Mouse (Mus musculus) kidney, embryonic 15.5 days (tissue): ENCODE measurements around the gene Arel1. TPM values are rescaled to one million over a fixed set of nuclear protein-coding genes. Genes with fewer than 3 reads are reported as not detected.

Source experiments
- ATAC-seq: fragments of 200-750 bp; cut with Nextera tagmentation; replicated peaks from 2 replicates; pipeline ENCODE4 v1.8.0; 2017; ENCODE audit warnings: moderate TSS enrichment; ENCODE audit not compliant: low FRiP score
- H3K27ac ChIP-seq: fragments of 300-500 bp; sonication (generic); 2 replicates; pipeline ENCODE4 v1.5.1; 2015; ENCODE audit warnings: mild to moderate bottlenecking, inconsistent platforms
- H3K27me3 ChIP-seq: fragments of 300-500 bp; sonication (generic); 2 replicates; pipeline ENCODE4 v1.6.1; 2015; ENCODE audit warnings: inconsistent platforms
- H3K36me3 ChIP-seq: fragments of 300-500 bp; sonication (generic); 2 replicates; pipeline ENCODE4 v1.6.1; 2015; ENCODE audit warnings: inconsistent platforms
- H3K4me1 ChIP-seq: fragments of 300-500 bp; sonication (generic); 2 replicates; pipeline ENCODE4 v1.6.1; 2015; ENCODE audit warnings: inconsistent platforms
- H3K4me2 ChIP-seq: fragments of 300-500 bp; sonication (generic); 2 replicates; pipeline ENCODE4 v1.6.1; 2015; ENCODE audit warnings: moderate library complexity, mild to moderate bottlenecking, inconsistent platforms
- H3K4me3 ChIP-seq: fragments of 300-500 bp; sonication (generic); replicated peaks from 2 replicates; pipeline ENCODE4 v1.5.1; 2015; ENCODE audit warnings: mild to moderate bottlenecking, inconsistent platforms
- H3K9ac ChIP-seq: fragments of 300-500 bp; sonication (generic); 2 replicates; pipeline ENCODE4 v1.6.1; 2015; ENCODE audit warnings: mild to moderate bottlenecking, inconsistent platforms
- H3K9me3 ChIP-seq: fragments of 300-500 bp; sonication (generic); replicated peaks from 2 replicates; pipeline ENCODE4 v1.6.1; 2016; ENCODE audit warnings: inconsistent platforms
- WGBS: fragments of 180-500 bp; shearing (Covaris S2); methylation state at CpG from one replicate; pipeline ENCODE4 v1.1.7; 2015; ENCODE audit warnings: mixed read lengths; 5-methylcytosine and 5-hydroxymethylcytosine counted together
- polyA plus RNA-seq: library from polyadenylated mRNA; unstranded; fragments of >200 nt; fragmentation: Nextera tagmentation; extraction: Ambion mirVana; gene quantifications from 2 replicates; pipeline ENCODE4 v1.2.1, GENCODE M21; 2015

The Arel1 gene
- polyA plus RNA-seq, 1 experiment from 2014 or later, result 13.7 TPM

GRCm38 (mm10) chr12:84979264-84979862, 8.7 kb upstream of the Arel1 start:
- Histone ChIP-seq H3K9me3 (no peaks in the 10 kb centered on the region), H3K36me3 (peaks cover 94% of the 10 kb centered on the region), H3K9ac (no peak overlapping the region), H3K27me3 (no peaks in the 10 kb centered on the region), H3K4me1 (no peaks in the 10 kb centered on the region), H3K4me2 (no peak overlapping the region), H3K4me3 (no peak overlapping the region), H3K27ac (no peak overlapping the region)
- ATAC-seq, result no peak
- WGBS, result 75% methylated on average over 2 of the region's 2 CpGs

- WGBS, result 24% methylated on average over 15 of the region's 15 CpGs
- no peaks in the 10 kb centered on the region for H3K27me3 ChIP-seq
- H3K4me1 ChIP-seq, result peaks cover 16% of the 10 kb centered on the region
- H3K36me3 ChIP-seq, result peaks cover 22% of the 10 kb centered on the region
- H3K4me3 ChIP-seq, result peak overlapping the region; percentile 97
- ATAC-seq, result no peak
- no peak overlapping the region for H3K27ac ChIP-seq
- peak overlapping the region; percentile 82 for H3K9ac ChIP-seq
- no peaks in the 10 kb centered on the region for H3K9me3 ChIP-seq
- peak overlapping the region; percentile 91 for H3K4me2 ChIP-seq
Measured at GRCm38 (mm10) chr12:84969656-84970427, 858 bp downstream of the Arel1 start.

DNA sequence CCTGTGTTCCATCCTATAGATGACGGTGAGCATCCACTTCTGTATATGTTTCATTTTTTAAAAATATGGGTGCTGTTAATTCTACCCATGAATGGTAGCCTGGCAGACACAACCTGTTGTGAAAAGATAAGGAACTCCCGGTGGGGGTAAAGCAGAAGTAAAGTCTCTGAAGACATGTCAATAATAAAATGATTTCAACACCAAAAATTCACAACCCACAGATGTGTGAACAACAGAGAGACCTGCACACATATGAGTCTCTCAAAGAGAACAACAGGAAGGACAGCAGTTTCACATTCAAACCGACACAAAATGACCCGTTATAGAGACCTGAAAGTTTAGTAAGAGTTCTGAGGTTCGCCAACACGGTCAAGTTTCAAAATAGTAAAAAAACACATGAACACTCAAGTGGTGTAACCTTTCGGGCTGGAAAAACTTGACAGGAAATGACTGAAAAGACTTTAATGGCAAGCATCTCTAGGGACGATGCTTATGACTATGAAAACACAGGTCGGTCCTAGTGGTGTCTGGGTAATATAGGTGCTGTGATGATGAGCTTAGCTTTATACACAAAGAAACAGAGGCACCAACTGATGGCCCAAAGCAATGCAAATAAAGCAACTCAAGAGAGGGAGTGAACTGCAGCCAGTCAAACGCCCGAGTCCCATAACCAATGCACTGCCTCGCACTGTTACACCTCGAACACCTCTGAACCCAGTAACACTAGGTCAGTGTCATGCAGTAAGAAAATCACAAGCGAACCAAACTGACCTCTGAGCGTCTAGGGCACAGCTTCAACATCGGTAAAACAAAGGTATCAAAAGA, 1.7 kb downstream of the Arel1 start:
- Histone ChIP-seq H3K27ac (no peak overlapping the region), H3K9ac (peak overlapping the region; percentile 82; the same call in 1 of the 2 replicates), H3K27me3 (no peaks in the 10 kb centered on the region), H3K36me3 (peaks cover 15% of the 10 kb centered on the region), H3K4me3 (peak overlapping the region; percentile 97), H3K4me1 (peaks cover 16% of the 10 kb centered on the region), H3K9me3 (no peaks in the 10 kb centered on the region), H3K4me2 (peak overlapping the region; percentile 91)
- WGBS, result 77% methylated on average over 16 of the region's 16 CpGs
- no peak for ATAC-seq

GRCm38 (mm10) chr12:84962606-84963005, 8.1 kb downstream of the Arel1 start:
- no peaks in the 10 kb centered on the region for H3K27me3 ChIP-seq
- no peak overlapping the region for H3K4me2 ChIP-seq
- ATAC-seq, result peak; percentile 67; the same call in 1 of the 2 replicates
- H3K9me3 ChIP-seq, result no peaks in the 10 kb centered on the region
- no peak overlapping the region for H3K4me3 ChIP-seq
- peaks cover 15% of the 10 kb centered on the region for H3K36me3 ChIP-seq
- WGBS, result 86% methylated on average over 7 of the region's 7 CpGs
- H3K27ac ChIP-seq, result no peak overlapping the region
- 0 out of 2 replicates have a peak, but pooled peaks cover 4% of the 10 kb centered on the region for H3K4me1 ChIP-seq
- no peak overlapping the region for H3K9ac ChIP-seq

GRCm38 (mm10) chr12:84958794-84959356, 11.8 kb downstream of the Arel1 start:
- no peak overlapping the region for H3K9ac ChIP-seq
- H3K9me3 ChIP-seq, result no peaks in the 10 kb centered on the region
- WGBS, result 73% methylated on average over 1 of the region's 1 CpGs
- no peak overlapping the region for H3K27ac ChIP-seq
- peaks cover 22% of the 10 kb centered on the region for H3K36me3 ChIP-seq
- no peak for ATAC-seq
- no peak overlapping the region for H3K4me2 ChIP-seq
- H3K27me3 ChIP-seq, result no peaks in the 10 kb centered on the region
- H3K4me3 ChIP-seq, result no peak overlapping the region
- 0 out of 2 replicates have a peak, but pooled peaks cover 4% of the 10 kb centered on the region for H3K4me1 ChIP-seq

DNA sequence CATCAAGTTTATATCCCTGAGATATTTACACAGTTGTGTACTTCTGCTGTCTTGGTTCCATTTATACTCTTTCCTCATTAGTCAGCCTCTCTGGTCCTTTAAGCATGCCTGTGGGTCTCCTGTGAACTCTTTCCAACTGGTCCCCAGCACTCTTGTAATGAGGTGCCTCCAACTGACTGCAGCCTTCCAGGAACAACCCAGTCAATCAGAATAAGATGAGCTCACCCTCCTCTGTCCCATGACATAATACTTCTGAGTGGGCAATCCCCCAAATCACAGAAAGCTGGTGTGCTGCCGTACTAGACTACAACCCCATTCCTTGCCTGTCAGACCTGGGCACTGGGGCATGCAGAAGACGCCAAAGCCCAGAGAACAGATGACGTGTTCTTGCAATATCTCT, 14.4 kb downstream of the Arel1 start:
- no peak overlapping the region for H3K27ac ChIP-seq
- ATAC-seq, result no peak
- 95% methylated on average over 3 of the region's 3 CpGs for WGBS

GRCm38 (mm10) chr12:84952351-84952750, 18.3 kb downstream of the Arel1 start:
- H3K27me3 ChIP-seq, result no peaks in the 10 kb centered on the region
- no peak overlapping the region for H3K9ac ChIP-seq
- 76% methylated on average over 1 of the region's 1 CpGs for WGBS
- H3K4me2 ChIP-seq, result no peak overlapping the region
- H3K9me3 ChIP-seq, result no peaks in the 10 kb centered on the region
- ATAC-seq, result no peak
- no peaks in the 10 kb centered on the region for H3K4me1 ChIP-seq
- H3K27ac ChIP-seq, result no peak overlapping the region
- H3K4me3 ChIP-seq, result no peak overlapping the region
- peaks cover 37% of the 10 kb centered on the region for H3K36me3 ChIP-seq

More for the DNA sequence above, 14.4 kb downstream of the Arel1 start:
- no peaks in the 10 kb centered on the region for H3K9me3 ChIP-seq
- no peak overlapping the region for H3K4me2 ChIP-seq
- H3K4me1 ChIP-seq, result 0 out of 2 replicates have a peak, but pooled peaks cover 4% of the 10 kb centered on the region
- H3K27me3 ChIP-seq, result no peaks in the 10 kb centered on the region
- no peak overlapping the region for H3K4me3 ChIP-seq
- H3K9ac ChIP-seq, result no peak overlapping the region
- peaks cover 17% of the 10 kb centered on the region for H3K36me3 ChIP-seq

DNA sequence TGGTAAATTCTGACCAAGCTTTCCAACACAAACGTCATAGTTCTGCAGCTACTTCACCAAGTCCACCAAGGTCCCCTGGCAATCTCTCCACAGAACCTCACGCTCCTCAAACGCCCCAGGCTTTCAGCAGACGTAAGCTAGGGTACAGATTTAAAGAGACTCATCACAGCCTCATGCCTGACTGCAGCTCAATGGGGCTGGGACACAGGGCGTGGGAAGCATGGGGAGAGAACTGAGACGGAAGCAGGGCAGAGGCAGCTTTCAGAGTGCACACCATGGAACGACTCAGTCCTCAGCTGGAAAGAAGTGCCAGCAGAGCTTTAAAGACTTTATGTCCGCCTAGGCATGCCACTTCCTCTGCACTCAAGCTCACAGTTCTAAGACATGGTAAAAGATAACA, 19.2 kb downstream of the Arel1 start:
- no peaks in the 10 kb centered on the region for H3K9me3 ChIP-seq
- H3K4me3 ChIP-seq, result no peak overlapping the region
- no peak overlapping the region for H3K4me2 ChIP-seq
- no peaks in the 10 kb centered on the region for H3K27me3 ChIP-seq
- no peaks in the 10 kb centered on the region for H3K4me1 ChIP-seq
- ATAC-seq, result no peak
- no peak overlapping the region for H3K27ac ChIP-seq
- no peak overlapping the region for H3K9ac ChIP-seq
- 72% methylated on average over 8 of the region's 8 CpGs for WGBS
- H3K36me3 ChIP-seq, result peaks cover 43% of the 10 kb centered on the region

- Histone ChIP-seq H3K4me3 (no peak overlapping the region), H3K36me3 (peaks cover 42% of the 10 kb centered on the region), H3K27me3 (no peaks in the 10 kb centered on the region), H3K9me3 (no peaks in the 10 kb centered on the region), H3K9ac (no peak overlapping the region), H3K4me1 (no peaks in the 10 kb centered on the region), H3K4me2 (no peak overlapping the region), H3K27ac (no peak overlapping the region)
- WGBS, result 86% methylated on average over 6 of the region's 6 CpGs
- no peak for ATAC-seq
Measured at GRCm38 (mm10) chr12:84950763-84951162, 19.9 kb downstream of the Arel1 start.

GRCm38 (mm10) chr12:84948584-84949285, 22.0 kb downstream of the Arel1 start:
- Histone ChIP-seq H3K27me3 (no peaks in the 10 kb centered on the region), H3K4me1 (no peaks in the 10 kb centered on the region), H3K36me3 (peaks cover 55% of the 10 kb centered on the region), H3K9me3 (no peaks in the 10 kb centered on the region), H3K4me3 (no peak overlapping the region), H3K9ac (no peak overlapping the region), H3K4me2 (no peak overlapping the region), H3K27ac (no peak overlapping the region)
- 94% methylated on average over 6 of the region's 6 CpGs for WGBS
- ATAC-seq, result no peak

DNA sequence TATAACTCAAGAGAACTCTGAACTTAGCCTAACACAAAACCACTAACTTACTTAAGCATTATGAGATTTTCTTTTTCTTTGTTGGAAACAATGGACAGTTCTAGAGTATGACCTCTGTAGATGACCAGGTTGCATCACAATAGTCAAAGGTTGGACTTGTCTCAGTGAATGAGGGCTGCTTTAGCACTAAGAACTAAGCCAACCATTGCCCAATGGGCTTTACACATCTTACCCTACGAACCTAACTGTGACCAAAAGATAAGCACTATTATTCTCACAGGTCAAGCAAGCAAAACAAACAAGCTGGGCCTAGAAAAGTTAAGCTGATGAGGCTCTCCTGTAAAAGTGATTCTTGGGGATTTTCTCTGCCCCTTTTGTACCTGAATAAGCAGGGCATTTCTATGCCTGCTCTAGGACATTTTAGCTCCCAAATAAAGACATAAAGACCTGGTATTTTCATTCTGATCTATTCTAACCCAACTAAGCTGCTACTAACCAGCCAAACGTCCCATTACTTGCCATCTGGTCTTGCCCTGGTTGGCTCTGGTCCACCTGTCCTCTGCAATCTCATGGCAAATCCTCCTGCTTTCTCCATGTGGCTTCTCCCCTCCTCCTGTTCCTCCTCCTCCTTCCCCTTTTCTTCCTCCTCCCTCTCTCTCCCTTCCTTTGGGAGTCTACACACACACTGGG, 22.7 kb downstream of the Arel1 start:
- Histone ChIP-seq H3K4me2 (no peak overlapping the region), H3K9ac (no peak overlapping the region), H3K9me3 (no peaks in the 10 kb centered on the region), H3K4me3 (no peak overlapping the region), H3K4me1 (no peaks in the 10 kb centered on the region), H3K27ac (no peak overlapping the region), H3K36me3 (peaks cover 59% of the 10 kb centered on the region), H3K27me3 (no peaks in the 10 kb centered on the region)
- 79% methylated on average over 2 of the region's 2 CpGs for WGBS
- no peak for ATAC-seq
